Mouse (Mus musculus) liver, embryonic 15.5 days (tissue): ENCODE data around the gene Kif13a. TPM values are rescaled to one million over a fixed set of nuclear protein-coding genes. Genes with fewer than 3 reads are reported as not detected.

Experiments
- ATAC-seq: fragments of 200-750 bp; cut with Nextera tagmentation; 2 replicates; pipeline ENCODE4 v1.8.0; 2017; ENCODE audit warnings: moderate number of reproducible peaks, mild to moderate bottlenecking, moderate library complexity; ENCODE audit not compliant: insufficient read depth
- H3K27ac ChIP-seq: fragments of 300-500 bp; sonication (generic); replicated peaks from 2 replicates; pipeline ENCODE4 v1.5.1; 2015; ENCODE audit warnings: mild to moderate bottlenecking, inconsistent platforms
- H3K27me3 ChIP-seq: fragments of 300-500 bp; sonication (generic); 2 replicates; pipeline ENCODE4 v1.6.1; 2015; ENCODE audit warnings: mild to moderate bottlenecking, inconsistent platforms
- H3K36me3 ChIP-seq: fragments of 300-500 bp; sonication (generic); replicated peaks from 2 replicates; pipeline ENCODE4 v1.6.1; 2015; ENCODE audit warnings: moderate library complexity, mild to moderate bottlenecking, inconsistent platforms
- H3K4me1 ChIP-seq: fragments of 300-500 bp; sonication (generic); replicated peaks from 2 replicates; pipeline ENCODE4 v1.6.1; 2015; ENCODE audit warnings: inconsistent platforms
- H3K4me2 ChIP-seq: fragments of 300-500 bp; sonication (generic); 2 replicates; pipeline ENCODE4 v1.6.1; 2015; ENCODE audit warnings: moderate library complexity, mild to moderate bottlenecking, inconsistent platforms
- H3K4me3 ChIP-seq: fragments of 300-500 bp; sonication (generic); replicated peaks from 2 replicates; pipeline ENCODE4 v1.5.1; 2015; ENCODE audit warnings: mild to moderate bottlenecking, inconsistent platforms
- H3K9ac ChIP-seq: fragments of 300-500 bp; sonication (generic); 2 replicates; pipeline ENCODE4 v1.6.1; 2015; ENCODE audit warnings: moderate library complexity, mild to moderate bottlenecking, inconsistent platforms
- H3K9me3 ChIP-seq: fragments of 300-500 bp; sonication (generic); replicated peaks from 2 replicates; pipeline ENCODE4 v1.6.1; 2016; ENCODE audit warnings: inconsistent platforms
- WGBS: fragments of 180-500 bp; shearing (Covaris S2); methylation state at CpG from one replicate; pipeline ENCODE4 v1.1.7; 2015; ENCODE audit warnings: mixed read lengths; ENCODE audit not compliant: insufficient replicate concordance; 5-methylcytosine and 5-hydroxymethylcytosine counted together
- polyA plus RNA-seq: library from polyadenylated mRNA; unstranded; fragments of >200 nt; fragmentation: Nextera tagmentation; extraction: Ambion mirVana; gene quantifications from 2 replicates; pipeline ENCODE4 v1.2.1, GENCODE M21; 2015

The Kif13a gene
- polyA plus RNA-seq, 1 experiment from 2014 or later, result 4.1 TPM

DNA sequence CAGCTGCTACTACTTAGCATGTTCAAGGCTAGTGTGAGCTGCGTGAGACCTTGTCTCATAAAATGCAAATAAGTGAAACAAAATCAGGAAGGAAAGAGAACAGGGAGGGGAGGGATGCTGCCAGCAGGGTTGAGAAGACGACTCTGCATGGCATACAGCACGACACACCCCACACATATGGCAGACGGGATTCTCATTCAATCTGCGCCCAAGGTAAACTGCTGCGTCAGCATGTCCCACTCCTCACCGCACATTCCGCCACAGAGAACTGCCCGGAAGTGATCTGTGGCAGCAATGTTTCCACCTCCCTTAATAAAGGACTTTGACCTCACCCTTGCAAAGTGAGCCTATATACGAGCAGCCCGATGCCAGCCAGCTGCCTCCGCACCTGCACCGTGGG lies 4.0 kb downstream of the Kif13a start:
- no peaks in the 10 kb centered on the region for H3K9me3 ChIP-seq
- H3K4me3 ChIP-seq, result no peak overlapping the region
- no peak for ATAC-seq
- no peak overlapping the region for H3K4me2 ChIP-seq
- no peaks in the 10 kb centered on the region for H3K36me3 ChIP-seq
- no peak overlapping the region for H3K27ac ChIP-seq
- no peak overlapping the region for H3K9ac ChIP-seq
- 83% methylated on average over 13 of the region's 13 CpGs for WGBS
- peaks cover 22% of the 10 kb centered on the region for H3K27me3 ChIP-seq
- H3K4me1 ChIP-seq, result peaks cover 14% of the 10 kb centered on the region

DNA sequence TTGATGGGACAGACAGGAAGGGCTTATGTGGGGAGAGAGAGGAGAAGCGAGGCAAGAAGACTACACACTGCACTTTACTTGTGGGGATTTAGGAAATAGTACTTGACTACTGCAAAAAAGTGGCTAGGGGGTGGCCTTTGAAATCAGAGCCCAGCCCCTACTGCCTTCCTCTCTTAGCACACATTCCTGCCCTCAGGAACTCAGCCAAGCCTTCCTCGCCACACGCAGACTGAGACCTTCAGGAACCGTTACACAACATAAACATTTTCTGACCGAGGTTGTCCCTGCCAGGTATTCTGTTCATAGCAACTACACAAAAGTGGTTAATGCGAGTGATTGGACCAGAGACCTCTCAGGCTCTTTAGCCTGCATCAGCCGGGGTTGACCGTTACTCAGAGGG lies 8.1 kb downstream of the Kif13a start:
- Histone ChIP-seq H3K27me3 (no peaks in the 10 kb centered on the region), H3K9me3 (no peaks in the 10 kb centered on the region), H3K27ac (no peak overlapping the region), H3K9ac (no peak overlapping the region), H3K36me3 (no peaks in the 10 kb centered on the region), H3K4me2 (no peak overlapping the region), H3K4me3 (no peak overlapping the region), H3K4me1 (0 out of 2 replicates have a peak, but pooled peaks cover 4% of the 10 kb centered on the region)
- WGBS, result 74% methylated on average over 8 of the region's 8 CpGs
- ATAC-seq, result no peak

DNA sequence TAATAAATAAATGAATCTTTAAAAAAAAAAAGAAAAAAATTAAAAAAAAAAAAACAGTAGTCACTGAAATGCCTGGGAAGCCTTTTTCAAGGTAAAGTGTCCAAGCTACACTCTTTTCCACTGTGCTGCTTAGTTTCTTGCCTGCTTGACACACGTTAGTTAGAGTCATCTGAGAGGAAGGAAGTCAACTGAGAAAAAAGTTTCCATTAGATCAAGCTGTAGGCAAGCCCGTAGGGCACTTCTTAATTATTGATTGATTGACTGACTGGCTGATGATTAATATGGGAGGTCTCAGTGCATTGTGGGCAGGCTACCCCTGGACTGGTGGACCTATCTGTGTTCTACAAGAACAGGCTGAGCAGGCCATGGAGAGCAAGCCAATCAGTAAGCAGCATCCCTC lies 9.9 kb downstream of the Kif13a start:
- H3K9me3 ChIP-seq, result no peaks in the 10 kb centered on the region
- no peak overlapping the region for H3K4me2 ChIP-seq
- no peaks in the 10 kb centered on the region for H3K36me3 ChIP-seq
- no peak for ATAC-seq
- no peak overlapping the region for H3K4me3 ChIP-seq
- no peak overlapping the region for H3K27ac ChIP-seq
- no peaks in the 10 kb centered on the region for H3K27me3 ChIP-seq
- H3K4me1 ChIP-seq, result 0 out of 2 replicates have a peak, but pooled peaks cover 4% of the 10 kb centered on the region
- no peak overlapping the region for H3K9ac ChIP-seq
- WGBS, result 57% methylated on average over 2 of the region's 2 CpGs

GRCm38 (mm10) chr13:46918509-46918908 lies 11.2 kb downstream of the Kif13a start:
- Histone ChIP-seq H3K27ac (no peak overlapping the region), H3K9me3 (no peaks in the 10 kb centered on the region), H3K4me1 (0 out of 2 replicates have a peak, but pooled peaks cover 4% of the 10 kb centered on the region), H3K4me3 (no peak overlapping the region), H3K36me3 (no peaks in the 10 kb centered on the region), H3K9ac (no peak overlapping the region), H3K27me3 (no peaks in the 10 kb centered on the region), H3K4me2 (no peak overlapping the region)
- WGBS, result 69% methylated on average over 5 of the region's 5 CpGs
- ATAC-seq, result no peak

DNA sequence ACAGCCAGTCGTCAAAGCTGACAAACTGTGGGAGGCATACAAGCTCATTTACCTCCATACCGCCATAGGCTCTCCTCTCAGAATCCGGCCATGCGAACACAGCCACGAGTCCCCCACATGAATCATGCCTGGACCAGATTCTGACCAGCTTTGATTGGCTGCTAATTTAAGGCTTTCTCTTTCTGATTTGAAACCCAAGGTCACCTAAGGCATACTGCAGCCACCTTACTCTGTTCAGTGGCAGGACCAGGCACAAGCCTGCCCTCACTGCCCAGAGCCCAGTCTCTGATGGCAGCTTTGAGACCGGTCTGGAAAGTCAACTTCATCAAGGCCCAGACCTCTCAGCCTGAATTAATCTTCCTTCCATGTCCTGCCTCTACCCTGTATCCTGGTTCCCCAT lies 17.7 kb downstream of the Kif13a start:
- Histone ChIP-seq H3K27me3 (no peaks in the 10 kb centered on the region), H3K4me2 (no peak overlapping the region), H3K27ac (no peak overlapping the region), H3K4me3 (no peak overlapping the region), H3K36me3 (no peaks in the 10 kb centered on the region), H3K9ac (no peak overlapping the region), H3K9me3 (no peaks in the 10 kb centered on the region), H3K4me1 (no peaks in the 10 kb centered on the region)
- no peak for ATAC-seq
- WGBS, result 70% methylated on average over 6 of the region's 6 CpGs

GRCm38 (mm10) chr13:46911018-46911419 lies 18.6 kb downstream of the Kif13a start:
- H3K4me2 ChIP-seq, result no peak overlapping the region
- 72% methylated on average over 11 of the region's 11 CpGs for WGBS
- no peaks in the 10 kb centered on the region for H3K9me3 ChIP-seq
- no peak overlapping the region for H3K27ac ChIP-seq
- ATAC-seq, result no peak
- no peaks in the 10 kb centered on the region for H3K36me3 ChIP-seq
- no peak overlapping the region for H3K9ac ChIP-seq
- peaks cover under 1% of the 10 kb centered on the region; the same call in 1 of the 2 replicates for H3K4me1 ChIP-seq
- H3K27me3 ChIP-seq, result no peaks in the 10 kb centered on the region
- no peak overlapping the region for H3K4me3 ChIP-seq

GRCm38 (mm10) chr13:46909946-46910345 lies 19.7 kb downstream of the Kif13a start:
- H3K9ac ChIP-seq, result no peak overlapping the region
- no peaks in the 10 kb centered on the region for H3K9me3 ChIP-seq
- no peak for ATAC-seq
- H3K36me3 ChIP-seq, result no peaks in the 10 kb centered on the region
- H3K4me2 ChIP-seq, result no peak overlapping the region
- no peaks in the 10 kb centered on the region for H3K27me3 ChIP-seq
- no peak overlapping the region for H3K27ac ChIP-seq
- WGBS, result 55% methylated on average over 3 of the region's 3 CpGs
- H3K4me3 ChIP-seq, result no peak overlapping the region
- H3K4me1 ChIP-seq, result peaks cover 11% of the 10 kb centered on the region; the same call in 1 of the 2 replicates

DNA sequence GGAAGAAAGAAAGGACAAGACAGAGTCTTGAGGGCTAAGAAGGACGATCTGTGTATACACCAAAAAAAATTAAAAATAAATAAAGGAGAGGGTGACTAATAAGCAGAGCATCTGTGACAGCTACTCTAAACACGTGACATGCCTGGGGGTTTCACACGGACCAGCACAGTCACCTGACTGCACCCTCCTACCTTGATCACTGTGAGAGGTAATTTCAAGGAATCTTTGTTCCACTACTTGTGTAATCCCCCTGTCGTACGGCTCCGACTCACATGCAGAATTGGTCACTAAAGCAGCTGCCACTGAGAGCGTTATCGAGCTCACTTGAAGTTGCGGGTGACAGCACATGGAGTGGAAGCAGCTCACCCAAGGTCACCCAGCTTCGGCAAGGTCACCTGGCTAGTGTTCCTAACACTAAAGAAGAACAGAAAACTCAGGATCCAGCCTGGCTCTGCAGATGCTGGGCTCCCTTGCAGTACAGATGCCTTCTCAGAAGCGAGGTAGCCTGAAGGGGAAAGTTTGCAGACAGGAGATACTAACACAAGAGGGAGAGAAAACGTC lies 20.6 kb downstream of the Kif13a start:
- Histone ChIP-seq H3K9me3 (no peaks in the 10 kb centered on the region), H3K27ac (no peak overlapping the region), H3K27me3 (no peaks in the 10 kb centered on the region), H3K9ac (no peak overlapping the region), H3K4me2 (no peak overlapping the region), H3K4me1 (peaks cover 11% of the 10 kb centered on the region; the same call in 1 of the 2 replicates), H3K4me3 (no peak overlapping the region), H3K36me3 (no peaks in the 10 kb centered on the region)
- WGBS, result 65% methylated on average over 12 of the region's 12 CpGs
- no peak for ATAC-seq

DNA sequence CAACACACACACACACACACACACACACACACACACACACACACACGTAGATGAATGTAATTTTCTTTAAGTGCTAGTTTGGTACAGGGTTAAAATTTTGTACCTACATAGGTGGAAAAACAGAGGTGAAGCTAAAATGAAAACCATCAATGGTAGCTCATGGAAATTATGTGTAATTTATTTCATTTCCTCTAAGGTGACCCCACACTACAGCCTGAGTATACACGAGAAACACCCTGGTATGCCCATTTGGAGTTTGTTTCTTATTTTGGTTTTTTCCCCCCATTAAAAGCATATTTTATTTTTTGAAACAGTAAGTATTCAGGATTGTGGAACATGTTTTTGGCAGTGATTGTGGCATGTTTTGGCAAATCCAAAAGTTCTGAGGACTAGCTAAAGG lies 21.3 kb downstream of the Kif13a start:
- peaks cover 11% of the 10 kb centered on the region; the same call in 1 of the 2 replicates for H3K4me1 ChIP-seq
- no peak overlapping the region for H3K4me3 ChIP-seq
- ATAC-seq, result no peak
- no peaks in the 10 kb centered on the region for H3K27me3 ChIP-seq
- no peaks in the 10 kb centered on the region for H3K36me3 ChIP-seq
- no peak overlapping the region for H3K4me2 ChIP-seq
- WGBS, result 47% methylated on average over 2 of the region's 2 CpGs
- H3K9me3 ChIP-seq, result no peaks in the 10 kb centered on the region
- no peak overlapping the region for H3K27ac ChIP-seq
- H3K9ac ChIP-seq, result no peak overlapping the region

- Histone ChIP-seq H3K27me3 (no peaks in the 10 kb centered on the region), H3K27ac (no peak overlapping the region), H3K36me3 (no peaks in the 10 kb centered on the region), H3K9ac (no peak overlapping the region), H3K9me3 (no peaks in the 10 kb centered on the region), H3K4me2 (no peak overlapping the region), H3K4me1 (peaks cover 11% of the 10 kb centered on the region; the same call in 1 of the 2 replicates), H3K4me3 (no peak overlapping the region)
- WGBS, result 83% methylated on average over 10 of the region's 10 CpGs
- no peak for ATAC-seq
Observed at GRCm38 (mm10) chr13:46907861-46908260, 21.8 kb downstream of the Kif13a start.

DNA sequence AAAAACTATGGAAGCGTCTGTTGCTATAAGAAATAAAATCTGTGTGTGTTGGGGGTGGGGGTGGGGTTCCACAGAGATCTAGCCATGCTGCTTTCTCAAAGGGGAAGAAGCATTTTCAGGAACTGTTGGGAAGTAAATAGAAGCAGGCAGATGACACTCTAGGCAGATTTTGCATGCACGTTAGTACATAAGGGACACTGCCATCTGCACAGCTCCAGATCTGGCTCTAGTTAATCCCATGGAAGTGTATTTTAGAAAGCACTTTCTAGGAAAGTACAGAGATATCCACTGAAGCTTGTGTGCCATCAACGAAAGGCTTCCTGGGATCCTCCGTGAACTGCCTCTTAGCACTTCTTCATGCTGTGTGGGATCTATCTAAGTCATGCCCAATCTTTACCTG lies 22.6 kb downstream of the Kif13a start:
- no peaks in the 10 kb centered on the region for H3K9me3 ChIP-seq
- no peaks in the 10 kb centered on the region for H3K27me3 ChIP-seq
- H3K4me3 ChIP-seq, result no peak overlapping the region
- WGBS, result 58% methylated on average over 4 of the region's 4 CpGs
- ATAC-seq, result no peak
- H3K9ac ChIP-seq, result no peak overlapping the region
- no peak overlapping the region for H3K4me2 ChIP-seq
- no peaks in the 10 kb centered on the region for H3K36me3 ChIP-seq
- peaks cover 11% of the 10 kb centered on the region; the same call in 1 of the 2 replicates for H3K4me1 ChIP-seq
- H3K27ac ChIP-seq, result no peak overlapping the region

- Histone ChIP-seq H3K9ac (no peak overlapping the region), H3K4me2 (no peak overlapping the region), H3K36me3 (no peaks in the 10 kb centered on the region), H3K9me3 (no peaks in the 10 kb centered on the region), H3K4me3 (no peak overlapping the region), H3K27me3 (no peaks in the 10 kb centered on the region), H3K27ac (0 out of 2 replicates have a peak overlapping the region, but pooled peaks have one; percentile 48), H3K4me1 (peaks cover 11% of the 10 kb centered on the region; the same call in 1 of the 2 replicates)
- no peak for ATAC-seq
- 47% methylated on average over 5 of the region's 5 CpGs for WGBS
Observed at GRCm38 (mm10) chr13:46905971-46906370, 23.7 kb downstream of the Kif13a start.
